Mouse (Mus musculus) megakaryocyte, adult 5-6 weeks (primary cell): ENCODE measurements around the gene Lrmp. TPM values are rescaled to one million over a fixed set of nuclear protein-coding genes. Genes with fewer than 3 reads are reported as not detected.
"Not testable (repeated sequence)": the region's sequence is repeated elsewhere in the genome, so short reads cannot be mapped to it uniquely, and the experiment has no call there.

Experiments used
- ATAC-seq: 2 replicates; pipeline ENCODE4 v1.8.0; 2016; ENCODE audit warnings: mild to moderate bottlenecking, inconsistent platforms; ENCODE audit not compliant: poor library complexity, severe bottlenecking
- total RNA-seq, 2 experiments: library from RNA; stranded (forward) in 1 of 2; stranded (reverse) in 1 of 2; fragments of 153-499, 151-499 nt in 1 of 2; fragments of 221-1000, 200-1000 nt in 1 of 2; gene quantifications; 2 replicates each; pipeline versions ENCODE4 v1.2.3 to v1.2.4; 2015 to 2017

Lrmp gene
- 41.7 and 44.5 TPM in 2 replicates for total RNA-seq (2015)
- 87.5 and 92.7 TPM in 2 replicates for total RNA-seq (2017)

- peak; percentile 94 for ATAC-seq
These were observed at the start of gene Lrmp for GRCm38 (mm10) chr6:145115476-145116097. Gene Lrmp (plus strand): TSS chr6:145115653.

GRCm38 (mm10) chr6:145066416-145066815 lies 49.0 kb upstream of the Lrmp start:
- no peak for ATAC-seq

GRCm38 (mm10) chr6:145067679-145068078 lies 47.8 kb upstream of the Lrmp start:
- ATAC-seq = no peak

GRCm38 (mm10) chr6:145069397-145069796 lies 46.1 kb upstream of the Lrmp start:
- peak; percentile 74 for ATAC-seq

GRCm38 (mm10) chr6:145069921-145070320 lies 45.5 kb upstream of the Lrmp start:
- peak; percentile 69 for ATAC-seq

- ATAC-seq = no peak
These were observed 41.0 kb upstream of the Lrmp start for GRCm38 (mm10) chr6:145074461-145074860.

- peak; percentile 51 for ATAC-seq
These were observed 40.3 kb upstream of the Lrmp start for GRCm38 (mm10) chr6:145075088-145075547.

GRCm38 (mm10) chr6:145075548-145076224 lies 39.8 kb upstream of the Lrmp start, which contains the start of gene Bcat1:
Gene Bcat1 (minus strand): TSS chr6:145076184.
- ATAC-seq = peak; percentile 54

GRCm38 (mm10) chr6:145076286-145076685 lies 39.2 kb upstream of the Lrmp start:
- ATAC-seq = no peak

GRCm38 (mm10) chr6:145079087-145079759 lies 36.2 kb upstream of the Lrmp start:
- no peak for ATAC-seq

- no peak for ATAC-seq
These were observed 33.7 kb upstream of the Lrmp start for GRCm38 (mm10) chr6:145081721-145082120.

- ATAC-seq = no peak
These were observed 30.9 kb upstream of the Lrmp start for GRCm38 (mm10) chr6:145084343-145085117.

- ATAC-seq = peak; percentile 59; the same call in 1 of the 2 replicates
These were observed 26.9 kb upstream of the Lrmp start for GRCm38 (mm10) chr6:145088451-145089113.

GRCm38 (mm10) chr6:145089373-145089772 lies 26.1 kb upstream of the Lrmp start:
- no peak for ATAC-seq

- no peak for ATAC-seq
These were observed 25.1 kb upstream of the Lrmp start for GRCm38 (mm10) chr6:145090201-145090863.

GRCm38 (mm10) chr6:145090928-145091327 lies 24.5 kb upstream of the Lrmp start:
- no peak for ATAC-seq

GRCm38 (mm10) chr6:145091998-145092397 lies 23.5 kb upstream of the Lrmp start:
- ATAC-seq = no peak

GRCm38 (mm10) chr6:145093038-145093622 lies 22.3 kb upstream of the Lrmp start:
- ATAC-seq = not testable (repeated sequence)

- no peak for ATAC-seq
These were observed 21.0 kb upstream of the Lrmp start for GRCm38 (mm10) chr6:145094431-145094830.
